Mouse (Mus musculus): ENCODE data around the gene Me3. TPM values are rescaled to one million over a fixed set of nuclear protein-coding genes. Genes with fewer than 3 reads are reported as not detected.

Me3 gene
- 12.1 TPM for polyA plus RNA-seq (2021)

DNA sequence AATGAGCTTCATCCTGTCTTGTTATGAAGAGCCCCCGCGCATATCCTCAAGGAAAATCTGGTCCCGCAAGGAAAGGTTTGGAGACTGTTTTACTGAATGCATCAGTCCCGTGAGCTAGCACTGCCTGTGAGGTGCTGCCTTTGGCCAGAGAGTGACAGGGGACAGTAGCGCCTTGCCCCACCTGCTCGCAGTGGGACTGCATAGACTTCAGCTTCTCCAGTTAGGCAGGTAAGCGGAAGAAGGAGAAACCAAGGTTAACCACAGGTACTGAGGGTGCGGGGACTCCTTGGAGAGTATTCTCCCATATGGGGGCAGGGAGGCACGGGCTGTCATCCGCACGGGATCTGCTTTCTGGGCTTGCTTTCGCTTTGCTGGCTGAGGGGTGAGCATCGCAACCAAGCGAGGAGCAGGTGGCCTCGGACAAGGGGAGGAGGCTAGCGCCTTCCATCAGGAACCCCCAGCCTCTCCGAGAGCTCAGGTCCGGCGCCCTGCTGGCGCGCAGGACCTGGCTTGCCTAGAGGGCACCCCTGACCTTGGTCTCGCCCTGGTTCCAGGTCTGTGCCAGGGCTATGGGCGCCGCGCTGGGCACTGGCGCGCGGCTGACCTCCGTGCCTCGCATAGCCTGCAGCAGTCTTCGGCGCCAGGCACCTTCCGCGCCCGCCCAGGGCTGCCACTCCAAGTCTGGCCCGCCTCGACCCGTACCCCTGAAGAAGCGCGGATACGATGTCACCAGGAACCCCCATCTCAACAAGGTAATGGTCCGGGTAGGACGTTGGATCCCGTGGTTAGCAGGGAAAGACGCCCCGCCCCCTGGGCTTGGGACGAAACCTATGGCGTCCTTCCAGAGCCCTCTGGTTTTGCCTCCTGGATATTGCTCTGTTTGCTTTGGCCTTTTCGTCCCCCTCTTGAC is at the start of gene Me3:
Gene Me3, plus strand, starts transcription at position 51 of the 910 bp plus-strand sequence.
- H3K27me3 ChIP-seq: no peaks in the 10 kb centered on the region
- DNase-seq (ENCODE audit: low read depth, low spot score) (no peak), ATAC-seq (peak; percentile 70)
- POLR2A ChIA-PET: no interaction called here
- in situ Hi-C loops (cut with MboI; ENCODE audit: low pct_unique_long_range_greater_than_20kb): loop anchor here (10.0 kb wide), 1 partner anchor 212 kb away; no protein-coding TSS in a partner anchor
- CTCF ChIA-PET: interaction anchor here (0.9 to 1.5 kb wide), 3 partner anchors 12 to 209 kb away, joined by 3 to 4 read pairs (median 3); no protein-coding TSS in a partner anchor
- TF ChIP-seq CTCF (IDR thresholded peaks at IDR 0.05): no peak

DNA sequence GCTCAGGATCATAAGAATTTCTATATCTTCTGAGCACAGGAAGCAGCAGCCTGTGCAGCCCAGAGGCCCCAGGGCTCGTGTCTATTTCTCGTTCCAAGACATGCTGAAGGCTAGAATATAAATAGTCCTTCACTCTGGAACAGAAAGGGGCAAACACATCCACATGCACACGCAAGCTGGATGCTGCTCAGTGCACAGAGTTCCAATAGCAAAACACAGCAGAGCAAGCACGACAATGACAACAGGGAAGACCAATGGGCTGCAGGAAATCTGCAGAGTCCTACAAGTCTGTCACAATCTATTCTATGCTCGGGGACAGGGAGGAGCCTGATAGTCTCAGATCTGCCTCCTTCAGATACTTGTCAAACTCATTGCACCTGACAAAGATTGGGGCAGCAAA is 42.2 kb upstream of the Me3 start:
- POLR2A ChIA-PET: no interaction called here
- no peaks in the 10 kb centered on the region for H3K27me3 ChIP-seq
- in situ Hi-C loops (cut with MboI; ENCODE audit: low pct_unique_long_range_greater_than_20kb): no loop called here
- no peak for DNase-seq (ENCODE audit: low read depth, low spot score)
- CTCF ChIA-PET: interaction anchor here (1.7 kb wide), 1 partner anchor 10 kb away, joined by 6 read pairs; no protein-coding TSS in a partner anchor
- no peak for TF ChIP-seq CTCF (IDR thresholded peaks at IDR 0.05)
- ATAC-seq: no peak

DNA sequence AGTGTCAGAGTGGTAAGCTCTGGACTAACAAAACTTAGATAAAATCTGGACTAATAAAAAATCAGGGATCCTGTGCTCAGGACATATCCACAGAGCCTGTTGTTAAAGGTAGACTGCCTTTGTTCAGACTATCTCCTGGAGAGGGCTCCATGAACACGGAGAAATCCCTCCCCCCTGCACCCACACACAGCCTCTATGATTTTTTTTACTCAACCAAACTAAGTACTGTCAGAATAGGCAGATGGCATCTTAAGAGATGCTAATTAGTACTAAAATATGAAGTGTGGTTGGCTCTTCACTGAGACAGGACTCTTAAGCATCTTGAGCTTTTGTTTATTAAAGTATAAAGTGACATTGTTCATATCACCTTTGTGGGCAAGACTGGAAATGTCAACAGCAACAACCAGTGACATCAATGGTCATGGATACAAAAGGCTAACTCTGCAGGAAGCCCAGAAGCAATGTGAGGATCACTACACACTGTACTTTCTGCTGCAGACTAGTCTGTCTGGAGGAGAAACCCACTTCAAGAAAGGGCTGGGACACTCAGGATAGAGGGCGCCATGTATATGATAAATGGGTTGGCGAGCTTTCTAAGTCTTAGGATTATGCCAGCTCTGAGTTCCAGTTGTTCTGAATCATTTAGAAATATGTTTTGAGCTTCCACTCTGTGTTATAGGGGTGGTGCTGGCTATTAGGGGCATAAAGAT is 41.5 kb upstream of the Me3 start:
- no peak for TF ChIP-seq CTCF (IDR thresholded peaks at IDR 0.05)
- ChIA-PET CTCF (interaction anchor here (1.3 kb wide), 1 partner anchor 14 kb away, joined by 4 read pairs; no protein-coding TSS in a partner anchor), POLR2A (no interaction called here)
- no peak for DNase-seq (ENCODE audit: low read depth, low spot score)
- H3K27me3 ChIP-seq: no peaks in the 10 kb centered on the region
- in situ Hi-C loops (cut with MboI; ENCODE audit: low pct_unique_long_range_greater_than_20kb): no loop called here
- ATAC-seq: no peak

DNA sequence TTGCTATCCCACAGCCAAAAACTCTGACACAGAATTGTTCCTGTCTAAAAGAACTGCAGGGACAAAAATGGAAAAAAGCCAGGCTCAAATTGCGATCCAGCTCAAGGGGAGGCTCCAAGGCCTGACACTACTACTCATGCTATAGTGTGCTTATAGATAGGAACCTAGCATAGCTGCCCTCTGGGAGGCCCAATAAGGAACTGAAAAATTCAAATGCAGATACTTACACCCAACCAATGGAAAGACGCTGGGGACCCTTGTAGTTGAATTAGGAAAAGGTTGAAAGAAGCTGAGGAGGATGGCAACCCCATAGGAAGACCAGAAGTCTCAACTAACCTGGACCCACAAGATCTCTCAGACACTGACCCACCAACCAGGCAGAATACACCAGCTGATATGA is 36.4 kb upstream of the Me3 start:
- POLR2A ChIA-PET: interaction anchor here (0.5 kb wide), 1 partner anchor 337 kb away, joined by 8 read pairs; no protein-coding TSS in a partner anchor
- no peaks in the 10 kb centered on the region for H3K27me3 ChIP-seq
- CTCF ChIA-PET: no interaction called here
- TF ChIP-seq CTCF (IDR thresholded peaks at IDR 0.05): no peak
- ATAC-seq: no peak
- in situ Hi-C loops (cut with MboI; ENCODE audit: low pct_unique_long_range_greater_than_20kb): no loop called here
- DNase-seq (ENCODE audit: low read depth, low spot score): no peak

DNA sequence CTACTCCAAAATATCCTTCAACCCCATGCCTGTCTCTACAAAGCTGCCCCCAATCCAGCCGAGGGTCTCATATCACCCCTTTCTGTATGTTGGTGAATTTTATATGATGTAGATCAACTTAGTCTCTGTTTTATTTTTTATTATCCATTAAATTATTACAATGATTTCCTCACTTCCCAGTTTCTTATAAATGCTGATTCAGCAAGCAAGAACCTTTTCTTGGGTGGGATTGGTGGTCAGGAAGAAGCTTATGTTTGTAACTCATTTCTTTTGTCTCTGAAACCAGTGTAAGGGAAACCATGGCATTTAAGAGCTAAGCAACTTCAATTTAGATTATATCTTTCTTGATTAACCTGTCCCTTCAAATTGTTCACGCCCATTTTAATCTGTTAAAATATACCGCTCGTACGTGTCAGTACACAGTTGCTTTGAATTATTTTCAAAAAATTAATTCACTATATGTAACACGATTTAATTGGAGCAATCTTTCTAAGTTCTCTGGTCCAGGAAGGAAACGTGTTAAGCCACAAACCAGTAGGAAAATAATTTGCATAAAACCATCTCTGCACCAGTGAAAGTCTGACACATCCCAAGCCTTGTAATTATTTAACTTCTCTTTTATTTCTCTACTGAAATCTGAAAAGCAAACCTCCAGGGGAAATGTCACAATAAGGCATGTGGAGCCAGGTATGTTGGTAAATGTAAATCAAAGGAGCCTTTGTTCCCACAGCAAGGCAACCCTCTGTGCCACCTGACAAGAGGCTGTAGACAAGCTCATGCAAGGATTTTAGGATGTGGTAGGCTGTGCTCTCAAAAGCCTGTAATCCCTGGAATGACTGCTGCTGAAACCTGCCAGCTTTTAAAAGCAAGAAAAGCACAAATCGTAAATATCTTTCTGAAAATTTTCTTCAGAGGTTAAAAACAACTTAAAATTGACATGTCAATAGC is 26.3 kb upstream of the Me3 start:
- CTCF ChIA-PET: interaction anchor here (1.0 to 1.5 kb wide), 3 partner anchors 9 to 86 kb away, joined by 3 read pairs; no protein-coding TSS in a partner anchor
- ATAC-seq: no peak
- H3K27me3 ChIP-seq: no peaks in the 10 kb centered on the region
- in situ Hi-C loops (cut with MboI; ENCODE audit: low pct_unique_long_range_greater_than_20kb): no loop called here
- no peak for DNase-seq (ENCODE audit: low read depth, low spot score)
- no peak for TF ChIP-seq CTCF (IDR thresholded peaks at IDR 0.05)
- POLR2A ChIA-PET: interaction anchor here (0.6 kb wide), 1 partner anchor 223 kb away, joined by 3 read pairs; no protein-coding TSS in a partner anchor

DNA sequence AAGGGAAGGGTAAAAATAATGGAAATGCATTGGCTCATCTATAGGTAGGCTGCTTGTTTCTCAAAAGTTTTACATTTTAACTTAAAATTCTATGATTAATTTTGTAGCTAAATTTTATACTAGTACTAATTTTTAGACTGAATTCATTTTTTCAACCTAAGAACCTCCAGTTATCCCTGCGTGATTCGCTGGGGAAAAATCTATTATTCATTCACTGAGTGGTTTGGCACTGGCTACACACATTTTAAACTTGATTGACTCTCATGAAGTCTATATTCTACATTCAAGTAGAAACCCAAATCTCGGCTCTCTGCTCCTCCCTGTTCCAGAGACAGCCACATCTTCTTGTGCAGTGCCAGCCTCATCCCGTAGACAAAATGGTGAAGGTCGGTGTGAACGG is 24.9 kb upstream of the Me3 start:
- CTCF ChIA-PET: no interaction called here

DNA sequence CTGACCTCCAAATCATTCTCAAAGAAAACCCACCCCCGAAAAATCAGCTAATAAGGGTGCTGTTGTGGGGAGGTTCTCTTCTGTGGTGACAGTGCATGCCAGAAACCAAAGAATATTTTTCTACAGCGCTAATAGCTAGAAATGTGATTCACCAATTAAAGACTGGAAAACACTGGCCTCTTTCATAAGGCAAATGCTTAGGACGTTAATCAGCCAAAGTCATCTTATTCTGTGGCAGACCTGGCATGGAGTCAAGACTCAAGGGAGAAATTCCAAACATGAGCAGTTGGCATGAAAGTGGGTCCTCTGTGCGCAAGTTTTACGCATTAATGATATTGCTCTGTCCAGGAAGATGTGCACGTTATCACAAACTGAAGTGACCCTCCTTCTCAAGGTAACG is 21.0 kb upstream of the Me3 start:
- DNase-seq (ENCODE audit: low read depth, low spot score) (peak; percentile 86), ATAC-seq (peak; percentile 92)
- POLR2A ChIA-PET: interaction anchor here (1.0 to 1.1 kb wide), 2 partner anchors 93 to 225 kb away, joined by 3 to 7 read pairs; no protein-coding TSS in a partner anchor
- no peak for TF ChIP-seq CTCF (IDR thresholded peaks at IDR 0.05)
- CTCF ChIA-PET: interaction anchor here (0.9 to 2.1 kb wide), 3 partner anchors 13 to 231 kb away, joined by 3 to 6 read pairs (median 5); no protein-coding TSS in a partner anchor
- H3K27me3 ChIP-seq: no peaks in the 10 kb centered on the region
- in situ Hi-C loops (cut with MboI; ENCODE audit: low pct_unique_long_range_greater_than_20kb): no loop called here

More for the DNA sequence above, 24.9 kb upstream of the Me3 start:
- H3K27me3 ChIP-seq: no peaks in the 10 kb centered on the region
- in situ Hi-C loops (cut with MboI; ENCODE audit: low pct_unique_long_range_greater_than_20kb): no loop called here
- ATAC-seq (no peak), DNase-seq (ENCODE audit: low read depth, low spot score) (no peak)
- POLR2A ChIA-PET: no interaction called here
- no peak for TF ChIP-seq CTCF (IDR thresholded peaks at IDR 0.05)

DNA sequence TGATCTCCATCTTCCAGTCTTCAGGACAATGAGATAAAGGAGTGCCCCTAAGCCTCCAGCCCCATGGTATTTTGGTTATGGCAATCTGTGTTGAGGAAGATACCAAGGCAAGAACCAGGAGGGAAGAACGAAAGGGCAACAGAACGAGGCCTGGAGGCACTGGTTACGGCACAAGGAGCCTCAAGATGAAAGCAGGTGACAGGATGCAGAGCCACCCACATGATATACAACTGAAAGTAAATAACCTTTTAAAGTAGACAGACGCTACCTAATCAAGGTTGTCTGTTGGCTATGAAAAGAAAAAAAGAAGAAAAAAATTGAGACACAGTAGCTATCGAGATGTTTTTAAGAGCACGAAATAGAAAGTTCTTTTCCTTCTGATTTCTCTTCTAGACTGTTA is 16.0 kb upstream of the Me3 start:
- DNase-seq (ENCODE audit: low read depth, low spot score) (no peak), ATAC-seq (no peak)
- no peaks in the 10 kb centered on the region for H3K27me3 ChIP-seq
- in situ Hi-C loops (cut with MboI; ENCODE audit: low pct_unique_long_range_greater_than_20kb): no loop called here
- ChIA-PET CTCF (interaction anchor here (0.9 to 1.1 kb wide), 3 partner anchors 21 to 216 kb away, joined by 3 read pairs; no protein-coding TSS in a partner anchor), POLR2A (interaction anchor here (0.6 to 1.4 kb wide), 2 partner anchors 98 to 135 kb away, joined by 3 read pairs; no protein-coding TSS in a partner anchor)
- TF ChIP-seq CTCF (IDR thresholded peaks at IDR 0.05): no peak

DNA sequence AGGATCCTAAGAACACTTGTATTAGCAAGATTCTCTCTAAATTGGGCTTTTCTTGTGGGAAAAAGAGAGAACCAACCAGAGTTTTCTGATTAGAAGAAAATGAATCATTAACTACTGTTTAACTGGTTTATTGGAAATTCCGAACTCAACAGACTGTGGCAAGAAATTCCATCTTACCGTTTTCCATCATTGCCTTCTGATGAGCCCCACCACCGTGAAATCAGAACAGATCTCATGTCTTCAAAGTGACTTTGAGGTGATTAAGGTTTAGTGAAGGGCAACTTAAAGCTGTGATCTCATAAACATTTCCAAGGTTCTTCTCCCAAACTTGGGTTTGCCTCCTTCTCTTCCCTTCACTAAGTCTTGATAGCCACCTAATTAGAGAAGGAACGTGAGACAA is 8.9 kb upstream of the Me3 start:
- CTCF ChIA-PET: interaction anchor here (1.0 to 1.3 kb wide), 2 partner anchors 12 to 122 kb away, joined by 3 read pairs; no protein-coding TSS in a partner anchor
- peak; percentile 60 for ATAC-seq

More for the DNA sequence above, 8.9 kb upstream of the Me3 start:
- POLR2A ChIA-PET: no interaction called here
- in situ Hi-C loops (cut with MboI; ENCODE audit: low pct_unique_long_range_greater_than_20kb): loop anchor here (5.0 kb wide), 1 partner anchor 61 kb away; no protein-coding TSS in a partner anchor
- no peak for TF ChIP-seq CTCF (IDR thresholded peaks at IDR 0.05)
- DNase-seq (ENCODE audit: low read depth, low spot score): no peak
- H3K27me3 ChIP-seq: no peaks in the 10 kb centered on the region

All from Patski (cell line).